Mouse (Mus musculus): Measurements from ENCODE around the gene Wdr62. TPM values are rescaled to one million over a fixed set of nuclear protein-coding genes. Genes with fewer than 3 reads are reported as not detected.

Wdr62 gene
- polyA plus RNA-seq, 1 experiment from 2014 or later = 2.4 TPM

DNA sequence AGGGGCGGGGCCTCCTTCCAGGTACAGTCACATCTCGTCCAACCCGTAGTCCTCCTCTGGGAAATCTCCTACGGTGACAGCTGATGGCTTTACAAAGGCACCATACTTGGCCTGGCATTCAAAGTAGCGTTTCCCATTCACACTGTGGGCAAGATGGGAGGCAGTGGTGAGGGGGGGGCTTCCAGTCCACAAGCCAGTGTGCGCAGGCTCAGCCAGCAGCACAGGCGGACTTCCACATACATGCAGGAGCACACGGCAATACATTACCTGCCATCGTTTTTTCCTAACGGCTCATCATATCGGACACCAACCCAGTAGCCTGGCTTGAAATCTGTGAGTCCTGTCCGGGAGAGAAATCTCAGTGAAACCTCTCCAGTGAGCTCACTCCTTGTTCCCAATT lies 56.0 kb downstream of the Wdr62 start:
- 91% methylated on average over 12 of the region's 12 CpGs for WGBS
- no peak for DNase-seq (ENCODE audit: low spot score)
- H3K36me3 ChIP-seq (ENCODE audit: control insufficient read depth, insufficient read depth, low read length) = peaks cover 12% of the 10 kb centered on the region; the same call in 1 of the 2 replicates

DNA sequence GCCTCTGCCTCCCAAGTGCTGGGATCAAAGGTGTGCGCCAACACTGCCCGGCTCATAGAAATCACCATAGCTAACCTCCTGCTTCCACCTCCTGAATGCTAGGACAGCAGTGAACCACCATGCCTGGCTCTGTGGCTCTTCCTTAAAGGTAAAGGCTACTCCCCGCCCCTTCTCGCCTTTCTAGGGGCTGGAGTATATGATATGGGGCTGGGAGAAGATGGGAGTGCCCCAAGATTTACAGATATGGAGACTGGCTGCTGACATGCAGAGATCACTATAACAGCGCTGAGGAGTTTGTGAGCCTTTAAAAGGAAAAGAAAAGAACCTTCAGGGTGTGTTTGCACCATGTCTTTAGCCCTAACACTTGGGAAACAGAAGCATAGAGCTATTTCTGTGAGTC lies 58.0 kb downstream of the Wdr62 start:
- peaks cover 3% of the 10 kb centered on the region; the same call in 1 of the 2 replicates for H3K4me1 ChIP-seq (replicated peaks; ENCODE audit: control insufficient read depth, insufficient read depth)
- no peak for DNase-seq (ENCODE audit: low spot score)
- H3K9me3 ChIP-seq (ENCODE audit: control insufficient read depth, low read length) = no peaks in the 10 kb centered on the region
- H3K27ac ChIP-seq (replicated peaks) = no peak overlapping the region
- H3K36me3 ChIP-seq (ENCODE audit: control insufficient read depth, insufficient read depth, low read length) = peaks cover 12% of the 10 kb centered on the region; the same call in 1 of the 2 replicates
- TF ChIP-seq CTCF (IDR thresholded peaks at IDR 0.05; ENCODE audit: low read depth) (no peak), EP300 (optimal IDR thresholded peaks at IDR 0.05) (no peak)
- 91% methylated on average over 5 of the region's 5 CpGs for WGBS
- no peak for ATAC-seq (ENCODE audit: low FRiP score, low TSS enrichment)
- H3K4me3 ChIP-seq (ENCODE audit: low read depth, low read length) = no peak overlapping the region
- H3K4me2 ChIP-seq (replicated peaks; ENCODE audit: low read depth) = no peak overlapping the region
- no peak overlapping the region for H3K9ac ChIP-seq (ENCODE audit: low read length)
- no peaks in the 10 kb centered on the region for H3K27me3 ChIP-seq (ENCODE audit: control insufficient read depth, insufficient read depth, low read length)

More for the DNA sequence above, 56.0 kb downstream of the Wdr62 start:
- Histone ChIP-seq H3K4me2 (replicated peaks; ENCODE audit: low read depth) (no peak overlapping the region), H3K9ac (ENCODE audit: low read length) (no peak overlapping the region), H3K27ac (replicated peaks) (no peak overlapping the region), H3K9me3 (ENCODE audit: control insufficient read depth, low read length) (no peaks in the 10 kb centered on the region), H3K4me3 (ENCODE audit: low read depth, low read length) (no peak overlapping the region), H3K4me1 (replicated peaks; ENCODE audit: control insufficient read depth, insufficient read depth) (peaks cover under 1% of the 10 kb centered on the region; the same call in 1 of the 2 replicates), H3K27me3 (ENCODE audit: control insufficient read depth, insufficient read depth, low read length) (no peaks in the 10 kb centered on the region)
- no peak for ATAC-seq (ENCODE audit: low FRiP score, low TSS enrichment)
- TF ChIP-seq EP300 (optimal IDR thresholded peaks at IDR 0.05) (no peak), CTCF (IDR thresholded peaks at IDR 0.05; ENCODE audit: low read depth) (no peak)

DNA sequence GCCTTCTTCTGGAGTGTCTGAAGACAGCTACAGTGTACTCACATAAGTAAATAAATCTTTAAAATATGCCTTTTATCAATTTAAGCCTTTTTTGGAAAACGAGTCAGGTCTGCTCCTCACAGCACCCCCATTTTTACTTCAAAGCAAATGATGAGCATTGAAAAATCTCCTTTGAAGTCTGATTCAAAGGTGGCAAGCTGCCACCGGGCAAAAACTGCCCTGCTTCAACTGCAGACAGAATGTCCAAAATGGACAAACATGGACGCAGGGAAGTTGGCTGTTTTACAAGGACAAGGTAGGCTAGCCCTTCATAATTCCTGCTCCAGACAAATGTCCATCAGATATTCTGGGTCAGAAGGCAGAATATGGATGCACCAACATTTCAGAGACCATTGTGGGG lies 58.8 kb downstream of the Wdr62 start:
- Histone ChIP-seq H3K4me3 (ENCODE audit: low read depth, low read length) (no peak overlapping the region), H3K4me1 (replicated peaks; ENCODE audit: control insufficient read depth, insufficient read depth) (peaks cover 3% of the 10 kb centered on the region; the same call in 1 of the 2 replicates), H3K9me3 (ENCODE audit: control insufficient read depth, low read length) (no peaks in the 10 kb centered on the region), H3K36me3 (ENCODE audit: control insufficient read depth, insufficient read depth, low read length) (peaks cover 6% of the 10 kb centered on the region; the same call in 1 of the 2 replicates), H3K9ac (ENCODE audit: low read length) (no peak overlapping the region), H3K27me3 (ENCODE audit: control insufficient read depth, insufficient read depth, low read length) (no peaks in the 10 kb centered on the region), H3K4me2 (replicated peaks; ENCODE audit: low read depth) (no peak overlapping the region), H3K27ac (replicated peaks) (no peak overlapping the region)
- no peak for TF ChIP-seq EP300 (optimal IDR thresholded peaks at IDR 0.05)
- TF ChIP-seq CTCF (IDR thresholded peaks at IDR 0.05; ENCODE audit: low read depth) = no peak
- no peak for ATAC-seq (ENCODE audit: low FRiP score, low TSS enrichment)
- no peak for DNase-seq (ENCODE audit: low spot score)
- WGBS = 73% methylated on average over 3 of the region's 3 CpGs

GRCm38 (mm10) chr7:30220008-30220356 lies 60.2 kb downstream of the Wdr62 start:
- Histone ChIP-seq H3K36me3 (ENCODE audit: control insufficient read depth, insufficient read depth, low read length) (peaks cover 3% of the 10 kb centered on the region; the same call in 1 of the 2 replicates), H3K4me3 (ENCODE audit: low read depth, low read length) (peak overlapping the region; percentile 36), H3K4me1 (replicated peaks; ENCODE audit: control insufficient read depth, insufficient read depth) (peaks cover 3% of the 10 kb centered on the region; the same call in 1 of the 2 replicates), H3K4me2 (replicated peaks; ENCODE audit: low read depth) (peak overlapping the region; percentile 77), H3K9me3 (ENCODE audit: control insufficient read depth, low read length) (no peaks in the 10 kb centered on the region), H3K27ac (replicated peaks) (peak overlapping the region; percentile 86), H3K27me3 (ENCODE audit: control insufficient read depth, insufficient read depth, low read length) (no peaks in the 10 kb centered on the region), H3K9ac (ENCODE audit: low read length) (peak overlapping the region; percentile 63)
- peak; percentile 92 for ATAC-seq (ENCODE audit: low FRiP score, low TSS enrichment)
- TF ChIP-seq CTCF (IDR thresholded peaks at IDR 0.05; ENCODE audit: low read depth) (no peak), EP300 (optimal IDR thresholded peaks at IDR 0.05) (no peak)
- peak; percentile 75 for DNase-seq (ENCODE audit: low spot score)
- WGBS = 16% methylated on average over 11 of the region's 11 CpGs

DNA sequence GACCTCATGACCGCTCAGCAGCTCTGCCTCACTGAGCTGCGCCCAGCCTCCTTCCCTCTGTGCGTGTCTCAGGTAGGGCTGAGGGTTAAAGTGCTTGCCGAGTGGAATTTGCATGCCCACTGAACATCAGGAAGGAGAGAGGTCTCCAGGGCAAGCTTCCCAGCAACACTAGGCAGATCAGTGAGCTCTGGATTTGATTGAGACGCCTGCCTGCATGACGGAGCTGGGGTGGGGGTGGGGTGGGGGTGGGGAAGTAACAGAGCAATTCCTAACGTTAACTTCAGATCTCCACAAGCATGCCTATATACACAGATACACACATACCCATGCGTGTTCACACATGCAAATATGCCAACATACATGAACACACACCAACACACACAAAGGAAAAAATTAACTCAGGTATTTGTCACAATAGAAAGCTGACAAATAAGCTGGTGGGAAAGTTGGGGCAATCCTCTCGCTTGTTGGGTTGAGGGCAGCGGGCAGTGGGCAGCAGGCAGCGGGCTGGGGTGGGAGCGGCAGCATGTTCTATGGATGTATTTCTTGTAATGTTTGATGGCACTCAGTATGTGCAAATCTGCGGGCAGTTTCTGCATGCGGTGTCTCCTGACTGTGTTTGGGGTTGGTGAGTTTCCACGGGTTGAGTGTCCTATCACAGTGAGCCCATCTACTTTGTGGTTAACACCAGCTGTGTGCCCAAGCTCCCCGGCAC lies 60.8 kb downstream of the Wdr62 start:
- H3K36me3 ChIP-seq (ENCODE audit: control insufficient read depth, insufficient read depth, low read length) = peaks cover 3% of the 10 kb centered on the region; the same call in 1 of the 2 replicates
- TF ChIP-seq CTCF (IDR thresholded peaks at IDR 0.05; ENCODE audit: low read depth) = no peak
- no peak for TF ChIP-seq EP300 (optimal IDR thresholded peaks at IDR 0.05)
- peaks cover 3% of the 10 kb centered on the region; the same call in 1 of the 2 replicates for H3K4me1 ChIP-seq (replicated peaks; ENCODE audit: control insufficient read depth, insufficient read depth)
- peak overlapping the region; percentile 36 for H3K4me3 ChIP-seq (ENCODE audit: low read depth, low read length)
- peak overlapping the region; percentile 86 for H3K27ac ChIP-seq (replicated peaks)
- DNase-seq (ENCODE audit: low spot score) (peak; percentile 75), ATAC-seq (ENCODE audit: low FRiP score, low TSS enrichment) (peak; percentile 65)
- peak overlapping the region; percentile 77 for H3K4me2 ChIP-seq (replicated peaks; ENCODE audit: low read depth)
- no peaks in the 10 kb centered on the region for H3K9me3 ChIP-seq (ENCODE audit: control insufficient read depth, low read length)
- H3K9ac ChIP-seq (ENCODE audit: low read length) = peak overlapping the region; percentile 63
- no peaks in the 10 kb centered on the region for H3K27me3 ChIP-seq (ENCODE audit: control insufficient read depth, insufficient read depth, low read length)
- WGBS = 5% methylated on average over 16 of the region's 16 CpGs

- peaks cover 3% of the 10 kb centered on the region; the same call in 1 of the 2 replicates for H3K4me1 ChIP-seq (replicated peaks; ENCODE audit: control insufficient read depth, insufficient read depth)
- DNase-seq (ENCODE audit: low spot score) = no peak
- no peak overlapping the region for H3K4me3 ChIP-seq (ENCODE audit: low read depth, low read length)
- H3K4me2 ChIP-seq (replicated peaks; ENCODE audit: low read depth) = no peak overlapping the region
- H3K36me3 ChIP-seq (ENCODE audit: control insufficient read depth, insufficient read depth, low read length) = no peaks in the 10 kb centered on the region
- no peaks in the 10 kb centered on the region for H3K9me3 ChIP-seq (ENCODE audit: control insufficient read depth, low read length)
- no peak overlapping the region for H3K27ac ChIP-seq (replicated peaks)
- WGBS = 64% methylated on average over 2 of the region's 2 CpGs
- ATAC-seq (ENCODE audit: low FRiP score, low TSS enrichment) = no peak
- no peak overlapping the region for H3K9ac ChIP-seq (ENCODE audit: low read length)
- H3K27me3 ChIP-seq (ENCODE audit: control insufficient read depth, insufficient read depth, low read length) = no peaks in the 10 kb centered on the region
- TF ChIP-seq EP300 (optimal IDR thresholded peaks at IDR 0.05) = no peak
- TF ChIP-seq CTCF (IDR thresholded peaks at IDR 0.05; ENCODE audit: low read depth) = no peak
Observed at GRCm38 (mm10) chr7:30217277-30217676, 62.9 kb downstream of the Wdr62 start.
